Mouse (Mus musculus) intestine, embryonic 16.5 days (tissue): ENCODE data around the gene Dbnl. TPM values are rescaled to one million over a fixed set of nuclear protein-coding genes. Genes with fewer than 3 reads are reported as not detected.

ENCODE experiments used
- ATAC-seq: fragments of 200-750 bp; cut with Nextera tagmentation; 2 replicates; pipeline ENCODE4 v1.8.0; 2017; ENCODE audit warnings: moderate TSS enrichment, moderate library complexity
- H3K27ac ChIP-seq: fragments of 300-500 bp; sonication (generic); 2 replicates; pipeline ENCODE4 v1.5.1; 2014; ENCODE audit warnings: mild to moderate bottlenecking, low read length
- H3K27me3 ChIP-seq: fragments of 300-500 bp; sonication (generic); replicated peaks from 2 replicates; pipeline ENCODE4 v1.6.1; 2014; ENCODE audit warnings: low read length, control low read depth, mixed read lengths; ENCODE audit not compliant: control insufficient read depth, insufficient read depth
- H3K36me3 ChIP-seq: fragments of 300-500 bp; sonication (generic); 2 replicates; pipeline ENCODE4 v1.6.1; 2014; ENCODE audit warnings: low read length, control low read depth; ENCODE audit not compliant: control insufficient read depth, insufficient read depth
- H3K4me1 ChIP-seq: fragments of 300-500 bp; sonication (generic); 2 replicates; pipeline ENCODE4 v1.6.1; 2014; ENCODE audit warnings: low read length, control low read depth, mixed read lengths; ENCODE audit not compliant: control insufficient read depth, insufficient read depth
- H3K4me2 ChIP-seq: fragments of 300-500 bp; sonication (generic); 2 replicates; pipeline ENCODE4 v1.6.1; 2014; ENCODE audit warnings: low read depth, low read length, control low read depth
- H3K4me3 ChIP-seq: fragments of 300-500 bp; sonication (generic); 2 replicates; pipeline ENCODE4 v1.5.1; 2014; ENCODE audit warnings: mild to moderate bottlenecking, low read length
- H3K9ac ChIP-seq: fragments of 300-500 bp; sonication (generic); 2 replicates; pipeline ENCODE4 v1.6.1; 2014; ENCODE audit warnings: low read depth, low read length
- H3K9me3 ChIP-seq: fragments of 300-500 bp; sonication (generic); 2 replicates; pipeline ENCODE4 v1.6.1; 2016; ENCODE audit warnings: low read length, control low read depth; ENCODE audit not compliant: control insufficient read depth
- WGBS: fragments of 180-500 bp; shearing (Covaris S2); extraction: QIAGEN DNeasy Blood & Tissue Kit; methylation state at CpG from one replicate; pipeline ENCODE4 v1.1.7; 2014; 5-methylcytosine and 5-hydroxymethylcytosine counted together
- polyA plus RNA-seq: library from polyadenylated mRNA; unstranded; fragments of >200 nt; fragmentation: Nextera tagmentation; extraction: Ambion mirVana; gene quantifications from 2 replicates; pipeline ENCODE4 v1.2.1, GENCODE M21; 2015

The Dbnl gene
- polyA plus RNA-seq, 1 experiment from 2014 or later = 147 TPM

GRCm38 (mm10) chr11:5825432-5825831, 37.1 kb downstream of the Dbnl start:
- Histone ChIP-seq H3K27me3 (no peaks in the 10 kb centered on the region), H3K4me3 (no peak overlapping the region), H3K4me2 (no peak overlapping the region), H3K36me3 (peaks cover 11% of the 10 kb centered on the region; the same call in 1 of the 2 replicates), H3K9me3 (no peaks in the 10 kb centered on the region), H3K27ac (no peak overlapping the region), H3K9ac (no peak overlapping the region), H3K4me1 (no peaks in the 10 kb centered on the region)
- no peak for ATAC-seq

DNA sequence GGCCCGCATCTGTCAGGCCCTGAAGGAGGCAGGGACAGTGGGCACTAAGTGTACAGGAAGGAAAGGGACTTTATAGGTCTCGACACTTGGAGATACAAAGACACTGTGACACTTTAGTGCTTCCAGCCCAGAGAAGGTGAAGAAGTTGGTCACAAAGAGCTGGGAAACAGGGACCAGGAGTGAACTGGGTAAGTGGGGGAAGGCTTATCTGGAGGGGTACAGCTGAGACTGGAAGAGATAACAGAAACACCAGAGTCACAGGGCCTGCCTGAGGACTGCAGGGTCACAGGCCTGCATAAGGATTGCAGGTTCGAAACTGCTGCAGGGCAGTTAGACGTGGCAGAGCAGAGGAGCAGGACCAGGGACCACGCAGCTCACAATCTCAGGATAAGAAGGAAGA, 39.6 kb downstream of the Dbnl start:
- Histone ChIP-seq H3K36me3 (peaks cover 14% of the 10 kb centered on the region; the same call in 1 of the 2 replicates), H3K9me3 (no peaks in the 10 kb centered on the region), H3K4me3 (no peak overlapping the region), H3K4me2 (no peak overlapping the region), H3K9ac (no peak overlapping the region), H3K4me1 (no peaks in the 10 kb centered on the region), H3K27me3 (no peaks in the 10 kb centered on the region), H3K27ac (no peak overlapping the region)
- 86% methylated on average over 5 of the region's 5 CpGs for WGBS
- no peak for ATAC-seq

GRCm38 (mm10) chr11:5828509-5829191, 40.4 kb downstream of the Dbnl start:
- Histone ChIP-seq H3K4me2 (no peak overlapping the region), H3K27ac (no peak overlapping the region), H3K4me1 (no peaks in the 10 kb centered on the region), H3K36me3 (peaks cover 17% of the 10 kb centered on the region; the same call in 1 of the 2 replicates), H3K9me3 (no peaks in the 10 kb centered on the region), H3K27me3 (no peaks in the 10 kb centered on the region), H3K4me3 (no peak overlapping the region), H3K9ac (no peak overlapping the region)
- 90% methylated on average over 11 of the region's 11 CpGs for WGBS
- no peak for ATAC-seq

DNA sequence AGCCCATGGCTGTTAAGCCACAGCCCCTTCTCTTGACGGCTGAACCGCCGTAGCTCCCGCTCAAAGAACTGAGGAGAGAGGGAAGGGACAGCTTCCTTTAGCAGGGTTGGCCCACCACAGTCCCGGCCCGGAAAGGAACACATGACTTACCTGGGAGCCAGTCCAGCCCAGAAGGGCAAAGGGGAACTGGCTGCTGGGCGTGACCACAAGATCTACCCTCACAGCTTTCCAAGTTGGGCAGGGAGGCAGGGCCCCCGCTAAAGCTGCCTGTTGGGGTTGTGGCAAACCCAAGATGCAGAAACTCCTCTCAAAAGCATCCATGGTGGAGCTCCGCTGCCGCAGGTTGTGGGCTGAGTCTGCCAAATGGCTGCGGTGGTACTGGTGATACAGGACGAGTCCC, 41.0 kb downstream of the Dbnl start:
- Histone ChIP-seq H3K4me1 (no peaks in the 10 kb centered on the region), H3K4me3 (no peak overlapping the region), H3K9ac (no peak overlapping the region), H3K27me3 (no peaks in the 10 kb centered on the region), H3K36me3 (peaks cover 20% of the 10 kb centered on the region; the same call in 1 of the 2 replicates), H3K4me2 (no peak overlapping the region), H3K9me3 (no peaks in the 10 kb centered on the region), H3K27ac (no peak overlapping the region)
- no peak for ATAC-seq
- WGBS = 93% methylated on average over 12 of the region's 12 CpGs

- Histone ChIP-seq H3K27ac (no peak overlapping the region), H3K4me2 (no peak overlapping the region), H3K27me3 (no peaks in the 10 kb centered on the region), H3K36me3 (peaks cover 12% of the 10 kb centered on the region; the same call in 1 of the 2 replicates), H3K4me1 (peaks cover 4% of the 10 kb centered on the region), H3K4me3 (no peak overlapping the region), H3K9ac (no peak overlapping the region), H3K9me3 (no peaks in the 10 kb centered on the region)
- ATAC-seq = no peak
- 91% methylated on average over 9 of the region's 9 CpGs for WGBS
These were observed 46.2 kb downstream of the Dbnl start for GRCm38 (mm10) chr11:5834506-5834905.

- H3K9me3 ChIP-seq = no peaks in the 10 kb centered on the region
- 89% methylated on average over 7 of the region's 7 CpGs for WGBS
- no peak for ATAC-seq
- peaks cover 9% of the 10 kb centered on the region; the same call in 1 of the 2 replicates for H3K36me3 ChIP-seq
- no peak overlapping the region for H3K9ac ChIP-seq
- peaks cover 4% of the 10 kb centered on the region for H3K4me1 ChIP-seq
- no peaks in the 10 kb centered on the region for H3K27me3 ChIP-seq
- H3K27ac ChIP-seq = no peak overlapping the region
- no peak overlapping the region for H3K4me2 ChIP-seq
- no peak overlapping the region for H3K4me3 ChIP-seq
These were observed 46.8 kb downstream of the Dbnl start for GRCm38 (mm10) chr11:5835057-5835456.

DNA sequence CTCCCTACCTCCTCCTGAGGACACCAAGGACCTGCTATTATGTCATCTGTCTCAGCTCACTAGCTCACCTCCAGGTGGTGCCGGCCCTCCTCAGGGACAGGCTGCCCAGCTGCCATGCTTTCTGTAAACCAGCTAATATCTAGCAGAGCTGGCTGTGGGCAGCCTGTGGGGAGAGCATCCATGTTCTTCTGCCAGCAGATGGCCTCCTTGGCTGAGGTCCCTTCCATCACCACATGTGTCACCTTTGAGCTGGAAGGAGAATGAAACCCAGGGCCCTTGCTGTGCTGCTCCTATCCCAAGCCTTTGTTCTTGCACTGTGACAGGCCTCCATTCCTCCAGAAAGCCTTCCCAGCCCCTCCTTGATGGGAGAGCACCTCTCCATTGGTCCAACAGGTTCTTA, 47.8 kb downstream of the Dbnl start:
- H3K36me3 ChIP-seq = peaks cover 9% of the 10 kb centered on the region; the same call in 1 of the 2 replicates
- peaks cover 4% of the 10 kb centered on the region for H3K4me1 ChIP-seq
- H3K9ac ChIP-seq = no peak overlapping the region
- H3K27me3 ChIP-seq = no peaks in the 10 kb centered on the region
- H3K4me3 ChIP-seq = no peak overlapping the region
- H3K9me3 ChIP-seq = no peaks in the 10 kb centered on the region
- ATAC-seq = no peak
- H3K4me2 ChIP-seq = no peak overlapping the region
- no peak overlapping the region for H3K27ac ChIP-seq
- 74% methylated on average over 1 of the region's 1 CpGs for WGBS

GRCm38 (mm10) chr11:5837251-5838246, 49.3 kb downstream of the Dbnl start, which contains the start of gene Polm:
Polm (minus strand) TSS chr11:5838016.
- H3K4me2 ChIP-seq = peak within 1 kb of the TSS; percentile 92
- H3K9ac ChIP-seq = peak within 1 kb of the TSS; percentile 91
- peaks cover 6% of the 10 kb centered on the region; the same call in 1 of the 2 replicates for H3K36me3 ChIP-seq
- peaks cover 4% of the 10 kb centered on the region for H3K4me1 ChIP-seq
- under 1% methylated on average over 63 of the region's 63 CpGs for WGBS
- H3K9me3 ChIP-seq = no peaks in the 10 kb centered on the region
- H3K27ac ChIP-seq = peak within 1 kb of the TSS; percentile 95
- H3K4me3 ChIP-seq = peak within 1 kb of the TSS; percentile 90
- peak; percentile 96 for ATAC-seq
- H3K27me3 ChIP-seq = no peaks in the 10 kb centered on the region

- H3K4me3 ChIP-seq = no peak overlapping the region
- no peaks in the 10 kb centered on the region for H3K27me3 ChIP-seq
- H3K4me2 ChIP-seq = no peak overlapping the region
- 85% methylated on average over 7 of the region's 7 CpGs for WGBS
- no peak overlapping the region for H3K27ac ChIP-seq
- no peak overlapping the region for H3K9ac ChIP-seq
- no peaks in the 10 kb centered on the region for H3K36me3 ChIP-seq
- no peaks in the 10 kb centered on the region for H3K9me3 ChIP-seq
- no peak for ATAC-seq
- H3K4me1 ChIP-seq = peaks cover 4% of the 10 kb centered on the region
These were observed 52.1 kb downstream of the Dbnl start for GRCm38 (mm10) chr11:5840346-5840745.
